Mouse (Mus musculus) skeletal muscle tissue, adult 2 months (tissue): ENCODE results near the gene Khk.
A peak's percentile ranks its signal among the peaks of the same experiment; 100 is the strongest.

Source experiments
- DNase-seq: peaks from one replicate; pipeline ENCODE4 v3.0.0-alpha.2; 2012; ENCODE audit warnings: low read depth, low spot score

The Khk gene

DNA sequence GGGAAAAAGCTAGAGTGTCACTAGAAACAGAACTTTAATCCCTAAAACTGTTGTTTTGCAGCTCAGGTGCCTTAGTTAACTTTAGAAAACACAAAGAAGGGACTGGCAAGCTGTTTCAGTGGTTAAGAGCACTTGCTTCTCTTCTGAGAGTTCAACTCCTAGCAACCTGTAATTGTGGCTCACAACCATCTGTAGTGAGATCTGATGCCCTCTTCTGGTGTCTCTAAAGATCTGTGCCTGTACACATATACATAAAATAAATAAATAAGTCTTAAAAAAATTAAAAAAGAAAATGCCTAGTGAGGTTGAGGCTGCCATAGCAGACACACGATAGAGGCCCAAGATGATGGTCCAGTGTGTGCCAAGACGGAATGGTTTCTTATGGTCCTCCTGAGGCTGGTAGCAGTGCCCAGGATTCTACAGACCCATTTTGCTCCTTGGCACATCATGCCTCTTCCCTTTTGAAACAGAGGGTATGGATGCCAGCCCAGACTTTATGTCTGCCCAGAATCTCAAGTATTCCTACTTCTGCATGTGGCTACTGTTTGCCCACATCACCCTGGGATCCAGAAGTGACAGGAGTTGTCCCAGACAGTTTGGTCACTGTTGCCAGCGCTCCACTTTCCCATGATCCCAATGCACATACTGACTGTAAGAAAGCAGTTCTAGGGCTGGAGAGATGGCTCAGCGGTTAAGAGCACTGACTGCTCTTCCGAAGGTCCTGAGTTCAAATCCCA is 13.7 kb downstream of the Khk start:
- DNase-seq, result no peak

DNA sequence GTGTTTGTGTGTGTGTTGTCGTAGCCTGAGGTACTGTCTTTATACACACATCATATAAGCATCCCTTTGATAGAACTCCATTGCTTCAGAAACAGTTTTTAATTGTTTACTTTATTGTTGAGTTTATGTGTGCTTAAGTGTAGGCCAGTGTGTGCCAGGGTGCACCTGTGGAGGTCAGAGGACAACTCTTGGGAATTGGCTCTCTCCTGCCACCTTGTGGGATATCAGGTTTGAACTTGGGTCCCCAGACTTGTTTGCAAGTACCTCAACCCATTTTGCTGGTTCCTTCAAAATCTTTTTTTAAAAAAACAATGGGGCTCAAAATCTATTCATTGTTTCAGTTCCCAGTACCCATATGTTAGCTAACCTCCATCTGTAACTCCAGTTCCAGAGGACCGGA is 21.8 kb downstream of the Khk start:
- DNase-seq, result no peak

GRCm38 (mm10) chr5:30944344-30944743 is 23.1 kb downstream of the Khk start:
- DNase-seq, result no peak

GRCm38 (mm10) chr5:30944956-30945781 is 23.9 kb downstream of the Khk start, which contains the start of gene Cgref1:
TSS of gene Cgref1 (minus strand) at chr5:30945591.
- peak; percentile 36 for DNase-seq

GRCm38 (mm10) chr5:30948620-30949019 is 27.4 kb downstream of the Khk start:
- DNase-seq, result no peak

GRCm38 (mm10) chr5:30949654-30950326 is 28.6 kb downstream of the Khk start:
- peak; percentile 87 for DNase-seq

GRCm38 (mm10) chr5:30950451-30950850 is 29.2 kb downstream of the Khk start:
- DNase-seq, result no peak

DNA sequence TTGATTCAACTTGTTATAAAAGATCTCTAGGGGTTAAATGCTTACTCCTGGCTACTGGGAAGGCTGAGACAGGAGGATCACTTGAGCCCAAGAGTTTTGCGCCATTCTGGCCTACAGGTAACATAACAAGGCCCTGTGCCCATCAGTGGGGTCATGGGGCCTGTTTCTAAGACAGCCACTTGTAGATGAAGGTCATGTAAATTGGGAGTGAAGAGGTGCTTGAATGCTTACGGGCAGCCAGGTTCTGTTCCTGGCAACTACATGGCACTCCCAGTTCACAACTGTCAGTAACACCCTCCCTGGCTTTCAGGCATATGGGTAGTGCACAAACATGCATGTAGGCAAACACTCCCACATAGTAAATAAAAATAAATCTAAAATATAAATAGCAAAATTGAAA is 29.7 kb downstream of the Khk start:
- DNase-seq, result no peak

GRCm38 (mm10) chr5:30951706-30952105 is 30.5 kb downstream of the Khk start:
- DNase-seq, result no peak

DNA sequence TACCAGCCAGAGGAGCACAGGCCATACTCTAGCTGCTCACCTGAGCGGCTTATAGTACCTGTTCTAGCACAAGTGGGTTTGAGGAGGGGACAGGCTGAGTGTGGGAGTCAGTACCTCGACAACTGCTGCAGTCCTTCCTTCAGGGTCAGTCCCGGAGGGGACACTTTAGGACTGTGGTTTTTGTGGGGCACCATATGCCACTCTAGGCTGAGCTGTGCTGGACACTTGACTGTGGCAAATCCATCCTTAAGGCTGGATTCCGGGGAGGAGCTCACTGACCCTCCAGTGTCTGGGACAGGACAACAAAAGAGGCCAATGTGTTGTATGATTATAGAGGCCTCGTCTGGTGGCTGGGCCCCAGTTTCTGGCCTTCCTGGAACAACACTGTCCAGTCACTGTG is 31.3 kb downstream of the Khk start:
- no peak for DNase-seq

DNA sequence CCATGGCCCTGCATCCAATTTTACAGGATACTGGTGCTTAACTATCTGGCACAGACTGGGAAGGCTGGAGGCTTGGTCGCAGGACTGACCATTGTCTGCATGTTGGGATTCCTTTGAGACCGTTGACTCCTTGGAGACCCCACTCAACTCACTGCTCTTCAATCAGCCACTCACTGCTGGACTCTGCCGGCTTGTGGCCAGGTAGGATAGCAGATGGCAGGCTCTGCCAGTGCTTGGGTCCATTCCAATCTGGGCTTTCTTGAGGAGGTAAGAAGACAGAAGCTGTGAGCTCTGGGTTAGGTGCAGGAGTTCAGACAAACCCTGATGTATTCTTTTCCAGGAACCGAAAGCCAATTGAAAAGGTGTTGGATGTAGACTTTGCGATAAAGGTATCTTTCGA is 32.8 kb downstream of the Khk start:
- DNase-seq, result no peak

DNA sequence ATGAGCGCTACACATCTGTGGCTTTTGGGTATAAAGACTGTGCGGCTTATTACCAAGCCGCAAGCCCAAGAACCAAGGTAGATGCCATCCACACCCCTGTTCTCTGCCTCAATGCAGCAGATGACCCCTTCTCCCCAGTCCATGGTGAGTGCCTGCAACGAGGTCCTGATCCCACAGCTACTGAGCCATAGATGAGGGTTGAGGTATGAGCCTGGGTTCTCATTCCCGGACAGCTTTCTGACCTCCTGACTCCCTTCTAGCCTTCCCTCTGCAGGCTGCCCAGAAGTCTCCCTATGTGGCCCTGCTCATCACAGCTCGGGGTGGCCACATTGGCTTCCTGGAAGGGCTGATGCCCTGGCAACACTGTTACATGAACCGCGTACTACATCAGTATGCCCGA is 33.3 kb downstream of the Khk start:
- DNase-seq, result no peak

- DNase-seq, result no peak
Observed at GRCm38 (mm10) chr5:30955751-30956150, 34.5 kb downstream of the Khk start.

DNA sequence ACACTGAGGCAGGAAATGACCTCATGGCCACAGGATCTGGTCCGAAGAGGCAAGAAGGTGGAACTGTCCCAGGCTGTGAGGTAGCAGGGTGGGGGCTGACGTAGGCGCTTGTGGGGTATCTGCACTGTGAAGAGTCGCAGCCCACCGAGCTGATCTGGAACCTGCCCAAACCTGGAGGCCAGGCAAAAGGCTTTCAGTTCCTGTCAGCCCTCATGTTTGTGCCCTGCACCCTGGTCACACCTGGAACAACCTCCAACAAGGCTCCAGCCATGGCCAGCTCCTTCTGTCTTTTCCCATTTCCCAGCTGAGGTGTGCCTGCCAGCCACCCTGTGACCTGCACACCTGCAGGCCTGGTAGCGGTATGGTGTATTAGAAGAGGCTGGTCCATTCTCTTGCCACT is 36.7 kb downstream of the Khk start:
- no peak for DNase-seq

DNA sequence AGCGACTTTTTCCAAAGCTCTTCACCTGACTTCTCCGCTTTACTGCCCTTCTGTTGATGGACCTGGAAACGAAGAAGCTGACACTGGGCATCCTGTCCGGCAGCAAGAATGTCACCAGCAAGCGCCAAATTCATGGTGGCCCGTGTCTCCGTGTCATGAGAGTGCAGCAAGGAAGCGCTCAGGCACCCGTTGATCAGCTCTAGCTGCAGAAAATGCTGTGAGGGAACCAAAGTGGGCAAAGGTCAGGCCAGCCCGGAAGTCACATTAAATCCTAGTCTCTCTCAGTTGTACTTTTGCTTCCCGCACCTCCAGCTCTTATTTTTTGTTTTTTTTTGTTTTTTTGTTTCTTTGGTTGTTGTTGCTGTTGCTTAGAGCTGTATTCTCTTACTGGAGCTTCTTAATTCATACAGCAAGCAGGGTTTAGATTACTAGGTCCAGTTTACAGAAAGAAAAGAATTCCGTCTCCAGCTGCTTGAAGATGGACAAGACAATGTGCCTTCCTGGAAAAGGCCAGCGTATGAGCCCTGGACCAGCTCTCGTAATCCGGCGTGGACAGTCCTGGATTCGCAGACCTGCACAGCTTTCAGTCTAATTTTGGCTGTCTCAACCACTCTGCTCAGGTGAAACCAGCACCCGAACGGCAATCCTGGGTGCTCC is 38.1 kb downstream of the Khk start:
- no peak for DNase-seq

- DNase-seq, result peak; percentile 98
Observed at GRCm38 (mm10) chr5:30959966-30960501, 38.8 kb downstream of the Khk start, which contains the start of gene Preb. TSS of gene Preb (minus strand) at chr5:30960361.

DNA sequence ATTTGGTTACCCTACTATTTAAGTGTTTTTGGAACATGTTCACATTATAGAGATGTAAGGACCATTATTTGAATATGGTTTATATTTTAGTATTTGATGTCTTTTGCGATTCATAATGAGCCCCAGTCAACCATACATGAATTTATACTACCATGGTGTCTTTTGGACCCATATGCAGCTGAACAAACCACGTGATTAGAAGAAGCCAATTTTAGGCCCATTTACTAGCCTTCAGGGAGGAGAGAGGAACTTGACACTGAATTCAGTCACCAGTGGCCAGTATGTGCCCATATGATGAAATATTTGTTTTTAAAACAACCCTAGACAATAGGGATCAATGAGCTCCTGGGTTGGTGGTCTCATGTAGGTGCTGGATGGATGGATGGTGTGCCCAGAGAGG is 39.6 kb downstream of the Khk start:
- no peak for DNase-seq

DNA sequence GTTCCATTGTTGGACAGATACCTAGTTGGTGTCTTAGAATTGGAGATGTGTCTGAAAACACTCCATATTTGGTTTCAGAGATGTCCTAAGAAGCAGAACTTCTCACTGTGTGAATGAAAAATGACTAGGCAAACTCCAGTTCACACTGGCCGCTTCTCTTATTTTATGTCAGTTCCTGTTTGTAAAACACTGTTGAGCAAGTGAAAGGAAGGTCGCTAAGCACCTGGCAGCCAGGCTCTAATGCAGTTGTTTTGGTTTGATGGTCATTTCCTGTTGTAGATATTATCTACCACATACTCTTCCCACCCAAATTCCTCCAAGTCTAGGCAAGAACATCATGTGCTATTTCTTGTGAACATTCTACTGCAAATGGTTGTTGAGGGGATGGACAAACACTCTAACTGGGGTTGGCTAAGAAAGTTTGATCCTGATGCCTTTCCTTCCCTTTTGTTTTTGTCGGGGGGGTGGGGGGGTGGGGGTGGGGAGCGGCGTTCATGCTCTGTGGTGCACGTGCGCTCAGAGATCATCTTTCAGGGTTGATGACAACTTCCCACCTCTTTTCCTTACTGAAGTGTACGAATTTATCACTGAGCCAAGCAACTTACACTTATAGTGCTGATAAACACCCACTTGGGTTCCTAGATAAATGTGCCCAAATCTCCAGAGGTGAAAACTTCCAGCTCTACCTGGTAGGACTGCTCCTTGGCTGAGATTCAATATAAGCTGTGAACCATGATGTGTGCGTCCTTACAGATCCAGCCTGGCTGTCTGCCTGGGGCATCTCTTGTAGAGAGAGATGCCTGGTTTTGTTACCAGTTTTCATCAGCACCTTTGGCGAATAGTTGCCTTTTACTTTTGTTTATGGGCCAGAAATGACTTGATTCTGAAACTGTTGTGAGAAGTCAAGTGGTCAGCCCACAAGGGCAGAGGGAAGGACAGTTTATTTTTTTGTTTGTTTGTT is 40.6 kb downstream of the Khk start:
- no peak for DNase-seq

GRCm38 (mm10) chr5:30963916-30964315 is 42.7 kb downstream of the Khk start:
- no peak for DNase-seq

- DNase-seq, result no peak
Observed at GRCm38 (mm10) chr5:30966189-30966588, 45.0 kb downstream of the Khk start.
